Mouse (Mus musculus) macrophage (primary cell): ENCODE results near the gene Sec24b. TPM values are rescaled to one million over a fixed set of nuclear protein-coding genes. Genes with fewer than 3 reads are reported as not detected.
A peak's percentile ranks its signal among the peaks of the same experiment; 100 is the strongest.

Experiments
- H3K27ac ChIP-seq: fragments of 350-480 bp; formaldehyde crosslinking; 2 replicates; pipeline ENCODE4 v1.9.0; 2021
- H3K36me3 ChIP-seq: fragments of 350-480 bp; formaldehyde crosslinking; 2 replicates; pipeline ENCODE4 v1.9.0; 2021; ENCODE audit errors: inconsistent target
- H3K4me3 ChIP-seq: fragments of 350-480 bp; formaldehyde crosslinking; 2 replicates; pipeline ENCODE4 v1.9.0; 2021; ENCODE audit errors: inconsistent target
- H3K79me2 ChIP-seq: fragments of 350-480 bp; formaldehyde crosslinking; 2 replicates; pipeline ENCODE4 v1.9.0; 2021; ENCODE audit errors: inconsistent target
- WGBS: methylation state at CpG from one replicate; pipeline ENCODE4 v1.1.7; 2026; ENCODE audit warnings: inconsistent platforms; ENCODE audit not compliant: missing documents; 5-methylcytosine and 5-hydroxymethylcytosine counted together
- polyA plus RNA-seq: library from polyadenylated mRNA; stranded (reverse); fragments of 250-400 nt; gene quantifications from 3 replicates; pipeline ENCODE4 v1.2.4, GENCODE M21; 2018; ENCODE audit warnings: inconsistent platforms

Gene Sec24b
- polyA plus RNA-seq, 1 experiment from 2014 or later, result 66.4 TPM

- H3K79me2 ChIP-seq, result no peaks in the 10 kb centered on the region
- 89% methylated on average over 5 of the region's 5 CpGs for whole genome bisulfite sequencing
- H3K4me3 ChIP-seq, result no peak overlapping the region
- no peak overlapping the region for H3K27ac ChIP-seq
- H3K36me3 ChIP-seq, result no peaks in the 10 kb centered on the region
Observed at GRCm38 (mm10) chr3:129976317-129976716, 85.0 kb downstream of the Sec24b start.

DNA sequence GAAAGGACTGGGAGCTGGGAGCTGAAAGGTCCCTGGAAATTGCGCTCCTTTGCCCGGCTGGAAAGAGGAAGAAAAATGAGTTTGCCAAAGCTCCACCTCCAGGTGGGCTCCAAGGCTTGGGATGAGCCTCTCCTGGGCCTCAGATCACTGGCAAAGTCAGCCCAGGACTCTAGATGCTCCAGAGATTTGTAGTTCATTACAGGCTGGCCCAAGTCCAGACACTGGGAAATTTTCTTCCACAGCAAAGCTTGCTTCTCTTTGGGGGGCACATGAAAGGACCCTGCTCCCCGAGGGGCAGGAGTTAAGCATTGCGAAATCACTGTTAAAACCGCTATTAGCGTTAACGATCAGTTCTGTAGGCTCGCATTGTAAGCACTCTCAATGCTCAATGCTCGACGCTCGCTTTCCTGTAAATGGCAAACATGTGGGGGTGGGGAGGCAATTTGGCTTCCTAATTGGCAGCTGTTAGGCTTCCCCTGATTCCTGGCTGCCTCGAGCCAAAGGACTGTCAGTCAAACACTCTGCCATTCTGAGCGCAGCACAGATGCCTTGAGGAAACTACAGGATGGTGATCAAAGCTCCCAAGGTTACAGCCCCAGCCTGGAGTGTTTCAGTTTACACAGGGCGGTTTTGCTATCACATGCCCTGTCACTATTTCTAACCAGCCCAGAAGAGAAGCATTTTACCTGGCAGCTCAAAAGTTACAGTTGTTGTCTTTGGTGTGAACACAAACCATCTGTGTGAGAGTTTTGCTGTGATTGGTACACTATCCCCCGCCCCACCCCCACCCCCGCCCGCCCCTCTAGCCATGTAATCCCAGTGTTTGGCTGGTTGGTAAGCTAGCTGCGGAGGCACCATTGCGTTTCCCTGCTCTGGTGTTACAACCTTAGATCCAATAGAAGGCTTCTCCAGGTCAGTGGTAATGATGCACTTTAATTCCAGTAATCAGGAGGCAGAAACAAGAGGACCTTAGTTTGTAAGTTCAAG is 90.5 kb downstream of the Sec24b start:
- H3K79me2 ChIP-seq, result peaks cover 29% of the 10 kb centered on the region
- H3K36me3 ChIP-seq, result no peaks in the 10 kb centered on the region
- 40% methylated on average over 19 of the region's 19 CpGs for WGBS
- peak overlapping the region; percentile 50 for H3K4me3 ChIP-seq
- peak overlapping the region; percentile 63 for H3K27ac ChIP-seq

DNA sequence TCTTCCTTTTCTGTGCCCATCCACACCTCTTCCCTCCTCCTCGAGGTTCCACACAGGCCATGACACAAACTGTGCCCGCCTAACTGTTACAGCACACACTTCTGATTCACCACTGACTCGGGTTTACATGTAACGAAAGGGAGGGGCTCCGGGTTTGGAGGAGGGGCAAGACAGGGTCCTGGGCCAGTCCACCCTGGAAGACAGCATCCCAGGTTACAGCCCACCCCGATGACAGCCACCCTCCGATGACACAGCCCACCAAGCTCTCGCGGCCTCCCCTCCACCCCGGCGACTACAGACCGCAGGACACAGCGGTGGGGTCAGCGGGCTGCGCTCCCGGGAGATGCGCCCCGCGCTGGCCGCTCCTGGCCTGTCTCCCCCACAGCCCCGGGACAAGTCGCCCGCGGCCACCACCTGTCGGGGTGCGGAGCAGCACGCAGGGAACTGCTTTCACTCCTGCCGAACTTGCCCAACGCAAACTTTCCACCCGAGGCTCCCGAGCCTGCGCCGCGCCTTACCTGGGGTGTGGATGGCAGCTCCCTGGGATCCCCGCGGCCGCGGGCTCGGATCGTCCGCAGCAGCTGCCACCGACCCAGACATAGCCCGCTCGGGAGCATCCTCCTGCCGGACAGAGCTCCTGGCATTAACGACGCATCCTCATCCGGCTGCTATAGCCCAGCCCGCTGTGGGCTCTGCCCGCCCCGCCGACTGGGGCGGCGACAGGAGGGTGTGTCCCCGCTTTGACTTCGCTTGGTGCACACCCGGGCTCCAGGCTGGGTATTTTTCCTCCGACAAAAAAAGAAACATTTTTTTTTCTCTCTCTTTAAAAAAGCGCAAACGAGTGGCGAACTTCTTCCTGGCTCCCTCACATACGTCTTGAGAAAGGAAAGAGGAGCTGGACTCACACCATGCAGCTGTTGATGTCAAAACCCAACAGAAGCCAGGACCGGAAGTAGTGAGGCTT is 91.6 kb downstream of the Sec24b start, which contains the start of gene Mcub:
Gene Mcub (minus strand): TSS at position 775 of the 964 bp plus-strand sequence.
- 2% methylated on average over 56 of the region's 63 CpGs for whole genome bisulfite sequencing
- Histone ChIP-seq H3K4me3 (peak within 1 kb of the TSS; percentile 50), H3K36me3 (no peaks in the 10 kb centered on the region), H3K79me2 (peaks cover 40% of the 10 kb centered on the region), H3K27ac (peak within 1 kb of the TSS; percentile 63)

GRCm38 (mm10) chr3:129969031-129969430 is 92.3 kb downstream of the Sec24b start:
- Histone ChIP-seq H3K79me2 (peaks cover 47% of the 10 kb centered on the region), H3K4me3 (peak overlapping the region; percentile 50), H3K36me3 (no peaks in the 10 kb centered on the region), H3K27ac (peak overlapping the region; percentile 62)
- WGBS, result 24% methylated on average over 10 of the region's 10 CpGs

GRCm38 (mm10) chr3:129967874-129968273 is 93.5 kb downstream of the Sec24b start:
- Histone ChIP-seq H3K79me2 (peaks cover 58% of the 10 kb centered on the region), H3K27ac (no peak overlapping the region), H3K36me3 (no peaks in the 10 kb centered on the region), H3K4me3 (no peak overlapping the region)
- WGBS, result 93% methylated on average over 9 of the region's 9 CpGs

DNA sequence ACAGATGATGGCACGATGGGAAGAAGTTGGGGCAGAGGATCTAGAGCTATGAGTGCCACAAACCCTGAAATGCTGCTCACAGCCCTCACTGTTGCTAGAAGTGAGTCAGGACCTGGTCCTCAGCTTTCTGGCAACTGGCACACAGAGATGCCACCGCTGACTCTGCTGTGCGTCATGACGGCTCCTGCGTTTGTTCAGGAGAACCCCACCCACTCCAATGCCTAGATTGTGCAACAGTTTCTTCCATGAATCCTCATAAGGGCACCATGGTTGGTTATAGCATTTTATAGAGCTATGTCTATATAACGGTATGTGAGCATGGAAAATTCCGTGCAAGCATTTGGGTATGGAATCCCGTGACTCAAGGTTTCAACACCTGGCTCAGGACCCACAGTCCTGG is 96.7 kb downstream of the Sec24b start:
- H3K4me3 ChIP-seq, result no peak overlapping the region
- 96% methylated on average over 8 of the region's 8 CpGs for WGBS
- no peaks in the 10 kb centered on the region for H3K36me3 ChIP-seq

DNA sequence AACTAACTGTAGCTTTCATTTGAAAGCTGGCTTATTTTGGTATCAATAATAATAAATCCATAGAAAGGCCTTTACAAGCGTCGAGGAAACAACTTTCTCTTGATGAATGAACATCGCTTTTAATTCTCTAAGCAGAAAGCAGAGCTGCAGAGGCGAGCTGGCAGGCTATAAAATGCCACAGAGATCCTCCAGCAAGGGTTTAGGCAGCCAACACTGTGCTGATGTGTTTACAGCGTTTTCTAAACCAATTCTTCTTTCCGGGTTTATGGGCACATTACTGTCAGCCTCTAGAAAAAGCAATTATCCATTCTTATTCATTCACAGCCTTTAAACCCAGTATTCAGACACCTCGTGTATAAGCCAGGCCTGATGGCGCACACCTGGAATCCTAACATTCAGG is 98.8 kb downstream of the Sec24b start:
- 95% methylated on average over 8 of the region's 8 CpGs for WGBS
- Histone ChIP-seq H3K36me3 (no peaks in the 10 kb centered on the region), H3K4me3 (no peak overlapping the region), H3K79me2 (peaks cover 80% of the 10 kb centered on the region), H3K27ac (no peak overlapping the region)

More for the DNA sequence above, 96.7 kb downstream of the Sec24b start:
- H3K79me2 ChIP-seq, result peaks cover 88% of the 10 kb centered on the region
- H3K27ac ChIP-seq, result no peak overlapping the region

DNA sequence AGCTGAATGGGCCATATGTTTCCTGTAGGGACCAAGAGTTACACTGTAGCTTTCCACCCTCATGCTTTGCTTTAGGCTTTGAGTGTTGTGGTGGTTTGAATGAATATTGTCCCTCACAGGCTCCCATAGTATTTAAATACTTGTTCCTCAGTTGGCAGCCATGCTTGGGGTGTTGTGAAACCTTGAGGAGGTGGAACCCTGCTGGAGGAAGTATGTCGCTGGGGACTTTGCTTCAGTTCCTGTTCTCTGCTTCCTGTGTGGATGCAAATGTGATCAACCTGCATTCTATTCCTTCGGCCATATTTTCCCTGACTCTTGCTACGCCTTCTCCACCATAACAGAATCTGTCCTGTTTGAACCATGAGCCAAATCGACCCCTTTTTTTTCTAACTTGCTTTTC is 108.1 kb downstream of the Sec24b start:
- Histone ChIP-seq H3K79me2 (peaks cover 10% of the 10 kb centered on the region; the same call in 1 of the 2 replicates), H3K27ac (no peak overlapping the region), H3K4me3 (no peak overlapping the region), H3K36me3 (no peaks in the 10 kb centered on the region)
- 68% methylated on average over 4 of the region's 4 CpGs for WGBS

DNA sequence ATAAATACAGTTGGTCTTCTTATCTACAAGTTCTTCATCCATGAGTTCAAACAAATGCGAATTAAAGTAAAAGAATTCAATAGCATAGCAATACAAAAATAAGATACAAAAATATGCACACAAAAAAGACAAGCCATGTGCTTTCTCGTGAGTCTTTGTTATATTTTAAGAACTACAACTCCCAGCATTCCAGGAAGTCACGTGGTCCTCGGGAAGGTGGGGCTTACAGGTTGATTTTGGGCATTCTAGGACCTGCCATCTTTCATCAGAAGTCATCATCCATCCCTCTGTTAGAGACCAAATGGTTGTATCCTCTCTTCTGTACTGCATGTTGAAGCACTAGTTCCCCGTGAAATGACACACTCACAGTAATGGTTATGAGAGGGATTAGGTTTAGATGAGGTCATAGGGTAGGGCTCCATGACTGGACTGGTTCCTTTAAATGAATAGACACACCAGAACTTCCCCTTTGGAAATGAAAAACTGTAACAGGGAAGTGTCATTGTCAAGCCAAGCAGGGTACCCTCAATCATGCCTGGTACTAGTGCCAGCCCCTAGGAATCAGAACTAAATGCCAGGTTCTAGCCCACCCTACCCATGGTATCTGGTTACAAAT is 112.1 kb downstream of the Sec24b start:
- Histone ChIP-seq H3K27ac (peak overlapping the region; percentile 60), H3K79me2 (peaks cover 19% of the 10 kb centered on the region; the same call in 1 of the 2 replicates), H3K4me3 (no peak overlapping the region), H3K36me3 (no peaks in the 10 kb centered on the region)
- 73% methylated on average over 5 of the region's 5 CpGs for WGBS

- no peak overlapping the region for H3K4me3 ChIP-seq
- 29% methylated on average over 5 of the region's 5 CpGs for WGBS
- H3K36me3 ChIP-seq, result no peaks in the 10 kb centered on the region
Observed at GRCm38 (mm10) chr3:129948359-129948758, 113.0 kb downstream of the Sec24b start.

DNA sequence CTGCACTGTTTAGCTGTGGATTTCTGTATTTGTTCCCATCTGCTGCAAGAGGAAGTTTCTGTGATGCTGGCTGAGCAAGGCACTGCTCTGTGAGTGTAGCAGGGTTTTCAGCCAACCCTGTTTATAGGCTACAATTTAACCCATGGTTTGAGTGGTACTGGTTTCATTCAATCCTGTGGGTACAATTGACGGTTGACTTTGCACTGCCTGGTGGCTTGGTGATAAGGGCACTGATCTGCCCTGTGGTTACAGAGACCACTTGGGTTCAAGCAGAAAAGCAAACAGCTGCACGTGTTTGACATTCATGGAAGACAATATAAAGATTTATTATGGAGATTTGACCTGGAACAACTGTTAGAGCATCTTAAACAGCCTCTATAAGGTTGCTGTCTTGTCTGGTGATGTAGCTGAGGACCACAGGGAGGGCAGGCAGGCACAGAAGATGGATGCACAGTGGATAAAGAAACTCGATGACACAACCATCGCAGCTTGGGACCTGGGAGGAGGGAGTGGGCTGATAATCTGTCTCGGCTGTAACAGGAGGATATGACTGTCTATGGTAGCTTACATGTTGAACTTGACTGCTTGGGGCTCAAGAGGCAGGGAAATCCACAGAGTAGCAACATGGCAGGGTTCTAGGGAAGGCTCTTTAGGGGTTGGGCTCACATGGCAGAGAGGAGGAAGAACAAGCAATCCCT is 115.0 kb downstream of the Sec24b start:
- Histone ChIP-seq H3K27ac (0 out of 2 replicates have a peak overlapping the region, but pooled peaks have one; percentile 7), H3K36me3 (no peaks in the 10 kb centered on the region)
- WGBS, result 35% methylated on average over 5 of the region's 5 CpGs

More at GRCm38 (mm10) chr3:129948359-129948758, 113.0 kb downstream of the Sec24b start:
- H3K79me2 ChIP-seq, result peaks cover 21% of the 10 kb centered on the region; the same call in 1 of the 2 replicates
- H3K27ac ChIP-seq, result peak overlapping the region; percentile 60

GRCm38 (mm10) chr3:129943813-129944212 is 117.5 kb downstream of the Sec24b start:
- no peaks in the 10 kb centered on the region for H3K36me3 ChIP-seq
- H3K4me3 ChIP-seq, result no peak overlapping the region
- H3K79me2 ChIP-seq, result peaks cover 23% of the 10 kb centered on the region; the same call in 1 of the 2 replicates
- 0 out of 2 replicates have a peak overlapping the region, but pooled peaks have one; percentile 19 for H3K27ac ChIP-seq
- 12% methylated on average over 4 of the region's 4 CpGs for WGBS

More for the DNA sequence above, 115.0 kb downstream of the Sec24b start:
- Histone ChIP-seq H3K4me3 (no peak overlapping the region), H3K79me2 (peaks cover 29% of the 10 kb centered on the region; the same call in 1 of the 2 replicates)

- WGBS, result 92% methylated on average over 1 of the region's 1 CpGs
- Histone ChIP-seq H3K79me2 (peaks cover 24% of the 10 kb centered on the region; the same call in 1 of the 2 replicates), H3K27ac (no peak overlapping the region), H3K36me3 (no peaks in the 10 kb centered on the region), H3K4me3 (no peak overlapping the region)
Observed at GRCm38 (mm10) chr3:129941291-129941690, 120.1 kb downstream of the Sec24b start.
